Mouse (Mus musculus) kidney, embryonic 16.5 days (tissue): ENCODE results near the gene Mon2. TPM values are rescaled to one million over a fixed set of nuclear protein-coding genes. Genes with fewer than 3 reads are reported as not detected.
A peak's percentile ranks its signal among the peaks of the same experiment; 100 is the strongest.

Source experiments
- ATAC-seq: fragments of 200-750 bp; cut with Nextera tagmentation; 2 replicates; pipeline ENCODE4 v1.8.0; 2017; ENCODE audit warnings: moderate TSS enrichment; ENCODE audit not compliant: low FRiP score, low TSS enrichment
- H3K27ac ChIP-seq: fragments of 300-500 bp; sonication (generic); 2 replicates; pipeline ENCODE4 v1.5.1; 2014; ENCODE audit warnings: low read length
- H3K27me3 ChIP-seq: fragments of 300-500 bp; sonication (generic); 2 replicates; pipeline ENCODE4 v1.6.1; 2014; ENCODE audit warnings: low read length, control low read depth, mixed read lengths; ENCODE audit not compliant: insufficient read depth
- H3K36me3 ChIP-seq: fragments of 300-500 bp; sonication (generic); 2 replicates; pipeline ENCODE4 v1.6.1; 2014; ENCODE audit warnings: low read length, control low read depth, mixed read lengths; ENCODE audit not compliant: insufficient read depth
- H3K4me1 ChIP-seq: fragments of 300-500 bp; sonication (generic); 2 replicates; pipeline ENCODE4 v1.6.1; 2014; ENCODE audit warnings: low read length, control low read depth, mixed read lengths; ENCODE audit not compliant: insufficient read depth
- H3K4me2 ChIP-seq: fragments of 300-500 bp; sonication (generic); replicated peaks from 2 replicates; pipeline ENCODE4 v1.6.1; 2014; ENCODE audit warnings: low read depth, low read length
- H3K4me3 ChIP-seq: fragments of 300-500 bp; sonication (generic); 2 replicates; pipeline ENCODE4 v1.5.1; 2014; ENCODE audit warnings: mild to moderate bottlenecking, low read length
- H3K9ac ChIP-seq: fragments of 300-500 bp; sonication (generic); replicated peaks from 2 replicates; pipeline ENCODE4 v1.6.1; 2014; ENCODE audit warnings: low read length
- H3K9me3 ChIP-seq: fragments of 300-500 bp; sonication (generic); 2 replicates; pipeline ENCODE4 v1.6.1; 2016; ENCODE audit warnings: low read length, control low read depth
- WGBS: fragments of 180-500 bp; shearing (Covaris S2); extraction: QIAGEN DNeasy Blood & Tissue Kit; methylation state at CpG from one replicate; pipeline ENCODE4 v1.1.7; 2014; 5-methylcytosine and 5-hydroxymethylcytosine counted together
- polyA plus RNA-seq: library from polyadenylated mRNA; unstranded; fragments of >200 nt; fragmentation: Nextera tagmentation; extraction: Ambion mirVana; gene quantifications from 2 replicates; pipeline ENCODE4 v1.2.1, GENCODE M21; 2015

Gene Mon2
- polyA plus RNA-seq, 1 experiment from 2014 or later, result 22.6 TPM

DNA sequence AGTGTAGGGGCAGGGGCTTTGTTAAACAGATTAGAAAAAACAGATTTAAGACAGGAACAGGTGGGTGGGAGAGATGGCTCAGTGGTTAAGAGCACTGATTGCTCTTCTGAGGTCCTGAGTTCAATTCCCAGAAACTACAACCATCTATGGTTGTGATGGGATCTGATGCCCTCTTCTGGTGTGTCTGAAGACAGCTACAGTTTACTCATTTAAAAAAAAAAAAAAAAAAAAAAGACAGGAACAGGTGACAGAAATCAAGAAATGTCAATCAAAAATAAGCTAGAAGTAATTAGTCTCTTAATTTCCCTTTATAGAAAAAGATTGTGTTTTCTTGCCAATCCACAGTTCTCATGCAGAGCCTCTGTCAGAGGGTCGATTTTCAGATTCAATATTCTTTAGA is 74.3 kb downstream of the Mon2 start:
- Histone ChIP-seq H3K9me3 (no peaks in the 10 kb centered on the region), H3K4me2 (no peak overlapping the region), H3K4me1 (no peaks in the 10 kb centered on the region), H3K4me3 (no peak overlapping the region), H3K9ac (no peak overlapping the region), H3K27me3 (no peaks in the 10 kb centered on the region), H3K27ac (no peak overlapping the region), H3K36me3 (peaks cover 48% of the 10 kb centered on the region)
- ATAC-seq, result no peak
- 83% methylated on average over 1 of the region's 1 CpGs for WGBS

DNA sequence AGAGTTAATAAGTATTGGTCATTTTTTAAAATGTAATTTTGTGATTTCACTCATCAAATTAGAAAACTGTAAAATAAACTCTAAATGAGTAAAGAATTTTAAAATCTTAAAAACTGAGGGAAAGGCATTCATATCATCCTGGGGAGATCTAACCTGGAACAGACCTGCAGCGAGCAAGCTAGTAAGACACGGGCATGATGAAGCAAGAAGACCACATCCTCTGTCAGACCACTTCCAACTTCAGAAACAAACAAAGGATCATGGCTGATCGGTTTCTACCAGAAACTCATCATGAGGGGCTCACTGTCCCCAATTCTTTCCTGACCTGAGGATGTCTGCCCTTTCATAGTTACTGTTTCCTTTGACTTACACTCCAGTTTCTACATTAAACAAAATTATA is 74.9 kb downstream of the Mon2 start:
- 86% methylated on average over 3 of the region's 3 CpGs for WGBS
- ATAC-seq, result no peak

DNA sequence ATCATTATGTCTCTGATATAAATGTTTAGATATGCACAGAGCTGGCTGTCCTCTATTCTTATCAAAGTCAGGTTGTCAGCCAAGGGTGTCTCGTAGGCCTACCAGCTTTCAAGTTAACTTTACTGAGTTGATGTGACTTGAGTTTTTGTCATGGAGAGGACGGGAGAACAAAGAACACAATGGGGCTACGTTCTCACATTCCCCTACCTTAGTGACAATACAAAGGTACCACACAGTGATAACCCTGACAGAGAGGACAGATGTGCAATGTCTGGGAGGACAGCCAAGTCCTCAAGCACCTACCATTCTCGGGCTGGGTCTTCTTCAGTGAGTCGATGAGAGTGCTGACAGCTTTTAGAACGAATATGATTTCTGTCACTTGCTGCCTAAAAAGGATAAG is 76.9 kb downstream of the Mon2 start:
- peaks cover 5% of the 10 kb centered on the region; the same call in 1 of the 2 replicates for H3K4me1 ChIP-seq
- no peak overlapping the region for H3K27ac ChIP-seq
- H3K9me3 ChIP-seq, result no peaks in the 10 kb centered on the region
- H3K27me3 ChIP-seq, result no peaks in the 10 kb centered on the region
- no peak for ATAC-seq
- H3K36me3 ChIP-seq, result peaks cover 64% of the 10 kb centered on the region
- WGBS, result 86% methylated on average over 6 of the region's 6 CpGs
- H3K4me2 ChIP-seq, result no peak overlapping the region
- no peak overlapping the region for H3K9ac ChIP-seq
- no peak overlapping the region for H3K4me3 ChIP-seq

More for the DNA sequence above, 74.9 kb downstream of the Mon2 start:
- no peaks in the 10 kb centered on the region for H3K9me3 ChIP-seq
- H3K4me3 ChIP-seq, result no peak overlapping the region
- no peaks in the 10 kb centered on the region for H3K27me3 ChIP-seq
- no peaks in the 10 kb centered on the region for H3K4me1 ChIP-seq
- no peak overlapping the region for H3K27ac ChIP-seq
- no peak overlapping the region for H3K9ac ChIP-seq
- peaks cover 52% of the 10 kb centered on the region for H3K36me3 ChIP-seq
- no peak overlapping the region for H3K4me2 ChIP-seq

DNA sequence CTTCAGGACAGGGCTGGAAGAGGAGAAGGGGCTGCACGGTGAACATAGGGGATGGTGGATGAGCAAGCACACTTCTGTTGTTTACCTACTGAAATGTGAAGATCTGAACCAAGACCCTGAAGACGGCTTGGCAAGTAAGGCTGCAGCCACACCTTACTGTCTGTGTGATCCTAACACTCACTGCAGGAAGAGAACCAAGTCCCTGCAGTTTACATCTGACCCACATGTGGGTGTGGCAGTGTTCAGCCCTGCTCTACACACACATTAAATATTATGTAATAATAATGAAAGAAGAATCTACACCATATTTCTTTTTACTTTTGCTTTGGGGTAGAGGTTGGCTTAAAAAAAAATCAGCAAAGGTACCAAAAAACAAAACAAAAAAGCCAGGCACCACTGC is 78.5 kb downstream of the Mon2 start:
- no peak overlapping the region for H3K4me2 ChIP-seq
- no peaks in the 10 kb centered on the region for H3K9me3 ChIP-seq
- no peak for ATAC-seq
- H3K27me3 ChIP-seq, result no peaks in the 10 kb centered on the region
- peaks cover 6% of the 10 kb centered on the region; the same call in 1 of the 2 replicates for H3K4me1 ChIP-seq
- 90% methylated on average over 2 of the region's 2 CpGs for WGBS
- H3K36me3 ChIP-seq, result peaks cover 56% of the 10 kb centered on the region
- H3K4me3 ChIP-seq, result no peak overlapping the region
- H3K9ac ChIP-seq, result no peak overlapping the region
- H3K27ac ChIP-seq, result no peak overlapping the region

DNA sequence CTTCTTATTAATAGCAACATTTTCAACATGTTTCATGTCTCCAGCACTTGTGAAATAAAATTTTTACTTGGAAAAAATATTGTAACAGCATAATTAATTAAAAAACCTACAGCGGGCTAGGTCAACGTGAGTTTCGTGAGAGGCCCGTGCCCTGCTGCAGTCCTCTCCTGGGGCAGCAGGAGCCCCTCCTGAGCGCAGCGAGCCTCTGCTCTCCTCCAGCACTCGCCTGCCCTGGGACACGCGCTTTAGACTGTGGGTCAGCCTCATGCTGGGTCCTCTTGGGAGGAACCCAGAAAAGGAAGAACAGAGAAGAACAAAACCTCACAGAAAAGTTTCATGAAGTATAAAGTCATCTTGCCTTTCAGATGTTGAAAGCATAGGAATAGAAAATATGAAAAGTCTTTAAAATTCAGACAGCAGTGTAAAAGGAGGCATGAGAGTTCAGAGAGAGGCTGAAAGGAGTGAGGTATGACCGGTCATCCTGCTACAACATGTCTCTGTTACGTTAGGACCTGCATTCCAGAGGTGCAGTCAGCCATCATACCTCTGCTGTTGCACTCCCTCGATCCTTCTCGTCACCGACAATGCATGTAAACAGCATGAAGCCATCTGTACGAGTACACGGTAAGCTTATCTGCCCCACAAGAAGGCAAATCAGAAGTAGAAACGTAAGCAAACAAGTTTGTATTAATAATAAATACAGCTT is 81.8 kb downstream of the Mon2 start:
- Histone ChIP-seq H3K4me1 (peaks cover 6% of the 10 kb centered on the region; the same call in 1 of the 2 replicates), H3K4me3 (no peak overlapping the region), H3K4me2 (no peak overlapping the region), H3K36me3 (peaks cover 50% of the 10 kb centered on the region), H3K9me3 (no peaks in the 10 kb centered on the region), H3K27me3 (no peaks in the 10 kb centered on the region), H3K27ac (peak overlapping the region; percentile 83), H3K9ac (peak overlapping the region; percentile 29; the same call in 1 of the 2 replicates)
- WGBS, result 56% methylated on average over 17 of the region's 17 CpGs
- peak; percentile 89 for ATAC-seq

DNA sequence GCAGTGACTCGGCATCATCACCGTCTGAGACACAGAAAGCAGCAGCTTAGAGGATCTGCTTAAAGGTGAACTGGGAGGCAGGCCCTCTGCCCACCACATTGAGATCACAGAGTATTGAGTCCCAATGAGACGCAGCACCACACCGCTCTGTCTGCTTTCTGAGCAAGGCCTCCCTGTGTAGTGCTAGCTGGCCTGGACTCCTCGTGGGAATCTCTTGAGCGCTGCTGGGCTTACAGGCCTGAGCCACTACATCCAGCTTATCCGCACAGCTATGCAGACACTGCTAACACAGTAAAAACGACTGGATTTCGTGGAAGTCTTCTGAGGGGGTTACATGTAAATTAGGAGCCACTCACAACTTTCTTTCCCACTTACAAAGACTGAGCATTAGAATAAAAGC is 84.7 kb downstream of the Mon2 start:
- no peaks in the 10 kb centered on the region for H3K9me3 ChIP-seq
- H3K4me3 ChIP-seq, result no peak overlapping the region
- H3K27me3 ChIP-seq, result no peaks in the 10 kb centered on the region
- 89% methylated on average over 9 of the region's 9 CpGs for WGBS
- ATAC-seq, result no peak
- H3K4me1 ChIP-seq, result peaks cover 22% of the 10 kb centered on the region
- no peak overlapping the region for H3K9ac ChIP-seq
- H3K4me2 ChIP-seq, result no peak overlapping the region
- no peak overlapping the region for H3K27ac ChIP-seq
- H3K36me3 ChIP-seq, result peaks cover 29% of the 10 kb centered on the region

- Histone ChIP-seq H3K9me3 (no peaks in the 10 kb centered on the region), H3K36me3 (peaks cover 25% of the 10 kb centered on the region), H3K4me3 (no peak overlapping the region), H3K9ac (no peak overlapping the region), H3K27me3 (no peaks in the 10 kb centered on the region), H3K27ac (no peak overlapping the region), H3K4me2 (no peak overlapping the region), H3K4me1 (peaks cover 23% of the 10 kb centered on the region)
- no peak for ATAC-seq
- WGBS, result 83% methylated on average over 9 of the region's 9 CpGs
Observed at GRCm38 (mm10) chr10:122991053-122991452, 85.3 kb downstream of the Mon2 start.

DNA sequence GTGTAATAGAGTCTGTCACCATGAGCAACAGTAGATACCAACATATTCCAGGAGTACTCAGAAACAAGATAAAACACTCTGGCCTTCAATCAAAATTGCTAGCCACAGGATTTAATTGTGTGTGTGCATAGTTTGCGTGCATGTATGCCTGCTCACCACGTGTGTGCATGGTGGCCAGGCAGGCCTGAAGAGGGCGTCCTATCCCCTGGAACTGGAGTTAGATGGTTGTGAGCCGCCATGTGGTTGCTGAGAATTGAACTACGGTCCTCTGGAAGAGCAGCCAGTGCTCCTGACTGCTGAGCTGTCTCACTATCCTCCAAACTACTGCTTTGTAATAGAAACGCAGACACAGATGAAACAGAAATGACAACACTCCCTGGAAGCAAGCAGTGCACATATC is 85.7 kb downstream of the Mon2 start:
- 91% methylated on average over 6 of the region's 6 CpGs for WGBS
- no peak for ATAC-seq
- Histone ChIP-seq H3K4me1 (peaks cover 23% of the 10 kb centered on the region), H3K27ac (no peak overlapping the region), H3K27me3 (no peaks in the 10 kb centered on the region), H3K9ac (no peak overlapping the region), H3K4me3 (no peak overlapping the region), H3K36me3 (peaks cover 22% of the 10 kb centered on the region), H3K4me2 (no peak overlapping the region), H3K9me3 (no peaks in the 10 kb centered on the region)

- peaks cover 17% of the 10 kb centered on the region; the same call in 1 of the 2 replicates for H3K36me3 ChIP-seq
- no peaks in the 10 kb centered on the region for H3K27me3 ChIP-seq
- no peak overlapping the region for H3K4me2 ChIP-seq
- H3K4me1 ChIP-seq, result peaks cover 23% of the 10 kb centered on the region
- H3K9me3 ChIP-seq, result no peaks in the 10 kb centered on the region
- no peak overlapping the region for H3K27ac ChIP-seq
- H3K4me3 ChIP-seq, result no peak overlapping the region
- 91% methylated on average over 9 of the region's 9 CpGs for WGBS
- no peak for ATAC-seq
- H3K9ac ChIP-seq, result no peak overlapping the region
Observed at GRCm38 (mm10) chr10:122989916-122990315, 86.4 kb downstream of the Mon2 start.

DNA sequence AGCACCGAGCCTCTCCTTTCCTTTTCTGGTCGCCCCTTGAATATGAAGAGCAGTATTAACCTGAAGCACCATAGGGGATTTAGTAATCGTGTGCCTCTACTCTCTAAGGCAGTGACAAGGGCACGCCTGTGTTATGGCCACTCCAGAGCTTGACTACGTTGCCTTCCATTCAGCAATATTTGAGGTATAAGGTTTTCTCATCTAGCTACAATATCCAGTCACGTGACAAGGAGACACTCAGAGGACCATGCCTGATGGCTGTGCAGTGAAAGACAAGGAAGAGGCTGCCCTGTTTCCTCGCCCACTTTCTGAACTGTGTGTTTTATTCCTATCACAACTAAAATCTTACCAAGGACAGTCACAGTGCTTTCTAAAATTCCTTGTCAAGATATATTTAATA is 87.9 kb downstream of the Mon2 start:
- Histone ChIP-seq H3K4me3 (no peak overlapping the region), H3K4me2 (peak overlapping the region; percentile 33), H3K4me1 (peaks cover 24% of the 10 kb centered on the region), H3K9me3 (no peaks in the 10 kb centered on the region), H3K9ac (peak overlapping the region; percentile 43; the same call in 1 of the 2 replicates), H3K27me3 (no peaks in the 10 kb centered on the region), H3K36me3 (peaks cover 11% of the 10 kb centered on the region; the same call in 1 of the 2 replicates), H3K27ac (peak overlapping the region; percentile 55; the same call in 1 of the 2 replicates)
- 77% methylated on average over 7 of the region's 7 CpGs for WGBS
- no peak for ATAC-seq
